Mouse (Mus musculus) urinary bladder, adult 2 months (tissue): ENCODE data around the gene Ostf1. TPM values are rescaled to one million over a fixed set of nuclear protein-coding genes. Genes with fewer than 3 reads are reported as not detected.

Experiments
- DNase-seq: peaks from one replicate; pipeline ENCODE4 v3.0.0; 2022; ENCODE audit warnings: low spot score
- polyA plus RNA-seq: library from polyadenylated mRNA; depleted of rRNA; stranded (reverse); fragments of >200 nt; gene quantifications from 2 replicates; pipeline ENCODE4 v1.2.3, GENCODE M21; 2012; rRNA removed

The Ostf1 gene
- polyA plus RNA-seq: 85.0 and 103 TPM in 2 replicates

DNA sequence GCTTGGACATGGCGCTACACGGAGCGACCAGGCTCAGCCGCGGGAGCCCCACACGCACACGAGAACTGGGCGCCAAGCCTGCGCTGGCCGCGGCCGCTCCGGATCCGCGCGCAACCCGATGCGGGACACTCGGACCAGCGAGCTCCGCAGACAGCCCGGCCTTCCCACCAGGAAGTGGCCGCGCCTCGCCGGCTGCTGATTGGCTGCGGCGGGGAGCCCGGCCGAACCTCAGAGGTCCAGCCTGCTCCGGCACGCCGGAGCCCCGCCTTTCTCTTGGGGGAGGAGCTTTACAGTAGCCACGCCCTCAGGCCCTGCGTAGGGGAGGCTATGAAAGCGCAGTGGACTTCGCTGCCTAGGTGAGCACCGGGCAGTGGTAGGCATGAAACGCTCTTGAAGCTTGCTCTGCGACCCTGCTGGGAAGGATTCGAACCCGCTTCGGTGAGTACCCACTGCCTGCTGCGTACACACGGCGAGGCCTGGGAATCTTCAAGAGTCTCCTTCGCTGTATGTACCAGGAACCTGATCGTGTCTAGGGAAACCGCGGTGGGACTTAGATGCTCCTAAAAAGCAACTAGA, at the start of gene Ostf1, which contains the start of gene Nmrk1:
Gene Ostf1, minus strand, starts transcription at position 180 of the 576 bp plus-strand sequence.
Gene Nmrk1, plus strand, starts transcription at position 307 of the 576 bp plus-strand sequence.
- peak; percentile 97 for DNase-seq

DNA sequence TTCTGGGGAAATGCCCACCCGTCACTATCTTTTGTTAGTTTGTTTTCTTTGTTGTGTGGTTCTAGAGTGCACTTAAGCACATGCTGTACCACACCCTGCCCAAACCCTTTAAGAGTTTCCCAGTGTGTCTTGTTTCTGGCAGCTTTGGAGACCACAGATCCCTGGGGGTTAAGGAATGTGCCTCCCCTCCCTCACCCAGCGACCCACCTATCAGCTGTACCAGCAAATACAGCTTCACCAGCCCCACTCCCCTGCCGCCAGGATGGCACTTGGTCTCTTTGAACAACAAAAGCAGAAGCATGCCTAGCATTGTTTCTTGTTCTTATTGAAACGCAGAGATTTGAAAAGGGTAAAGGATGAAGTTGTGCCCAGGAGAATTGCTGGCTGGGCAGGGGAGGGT, 41.5 kb upstream of the Ostf1 start:
- DNase-seq: no peak

DNA sequence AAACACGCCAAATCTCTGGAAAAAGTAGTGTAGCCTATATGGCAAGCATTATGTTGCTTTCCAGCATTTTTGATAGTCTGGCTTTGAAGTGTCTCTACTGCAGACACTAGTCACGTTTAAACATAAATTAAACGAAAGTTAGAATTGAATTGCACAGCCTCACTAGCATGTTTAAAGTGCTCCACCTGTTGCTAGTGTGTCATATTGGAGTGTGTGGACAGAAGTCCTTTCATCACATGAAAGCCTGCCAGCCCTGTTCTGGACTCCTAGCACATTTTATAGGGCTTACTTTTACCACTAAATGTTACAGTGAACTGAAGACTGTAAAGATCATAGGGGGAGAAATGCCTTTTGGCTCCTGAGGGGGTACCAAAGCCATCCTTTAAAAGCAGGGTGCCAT, 40.9 kb upstream of the Ostf1 start:
- DNase-seq: no peak

DNA sequence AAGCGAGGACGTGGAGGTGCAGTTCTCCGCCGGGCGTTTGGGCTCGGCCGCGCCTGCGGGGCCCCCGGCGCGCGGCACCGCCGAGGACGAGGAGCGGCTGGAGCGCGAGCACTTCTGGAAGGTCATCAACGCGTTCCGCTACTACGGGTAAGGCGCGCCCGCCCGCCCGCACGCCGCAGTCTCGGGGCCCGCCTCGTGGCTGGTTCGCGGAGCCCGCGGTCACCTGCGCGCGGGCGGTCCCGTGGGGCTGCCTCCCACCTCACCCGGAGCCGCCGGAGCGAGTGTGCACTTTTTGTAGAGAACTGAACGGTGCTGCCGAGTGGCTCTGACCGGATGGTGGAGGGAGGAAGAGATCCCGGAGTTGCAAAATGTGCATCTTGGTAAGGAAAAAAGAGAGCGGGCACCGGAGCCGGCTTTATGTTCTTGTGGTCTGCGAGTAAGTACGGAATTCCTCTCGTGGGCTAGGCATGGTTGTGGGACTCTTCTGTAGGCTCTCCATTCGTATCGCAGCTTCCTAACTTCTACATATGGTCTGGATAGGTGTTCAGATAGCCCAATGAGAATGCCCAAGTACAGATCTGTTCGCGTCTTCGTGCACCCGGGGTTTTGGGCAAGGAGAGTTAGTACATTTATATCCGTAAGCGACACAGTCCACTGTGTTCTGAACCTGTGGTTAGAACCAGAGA, 39.6 kb upstream of the Ostf1 start:
- DNase-seq: peak; percentile 47

DNA sequence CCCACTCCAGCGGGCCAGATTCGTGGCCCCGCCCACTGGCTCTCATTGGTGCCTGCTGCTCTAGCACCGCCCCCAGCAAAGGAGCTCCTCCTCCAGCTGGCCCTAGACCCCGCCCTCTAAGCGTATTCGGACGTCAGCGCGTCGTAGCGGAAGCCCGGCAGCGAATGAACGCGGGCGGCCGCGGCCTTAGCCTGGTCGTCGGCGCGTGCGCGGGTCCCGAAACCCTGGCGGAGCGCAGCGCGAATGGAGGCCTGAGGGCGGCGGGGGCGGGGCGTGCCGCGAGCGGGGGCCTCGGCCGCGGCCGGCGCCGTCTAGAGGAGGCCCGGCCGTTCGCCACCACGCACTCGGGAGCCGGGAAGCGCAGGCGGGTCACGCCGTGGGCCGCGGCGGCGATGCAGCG, 39.0 kb upstream of the Ostf1 start, which contains the start of gene Carnmt1:
Gene Carnmt1, plus strand, starts transcription at position 157 of the 400 bp plus-strand sequence.
- DNase-seq: peak; percentile 91

DNA sequence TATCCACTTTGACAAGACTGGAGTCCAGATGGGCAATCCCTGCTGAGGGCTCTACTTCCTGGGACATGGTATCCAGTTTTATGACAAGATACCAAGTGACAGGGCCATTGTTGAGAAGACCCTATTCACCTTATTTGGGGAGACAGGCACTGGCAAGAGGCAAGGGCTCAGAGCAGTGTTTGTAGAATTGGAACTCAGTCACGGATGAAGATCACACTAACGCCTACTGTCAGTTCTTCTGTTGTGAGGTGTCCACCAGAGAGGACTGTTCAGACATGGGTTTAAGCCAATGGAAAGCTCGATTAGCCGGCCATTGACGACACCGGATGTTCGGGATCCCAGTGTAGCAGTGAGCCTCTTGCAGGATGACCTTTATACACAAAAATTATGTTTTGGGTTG, 37.9 kb upstream of the Ostf1 start:
- no peak for DNase-seq

DNA sequence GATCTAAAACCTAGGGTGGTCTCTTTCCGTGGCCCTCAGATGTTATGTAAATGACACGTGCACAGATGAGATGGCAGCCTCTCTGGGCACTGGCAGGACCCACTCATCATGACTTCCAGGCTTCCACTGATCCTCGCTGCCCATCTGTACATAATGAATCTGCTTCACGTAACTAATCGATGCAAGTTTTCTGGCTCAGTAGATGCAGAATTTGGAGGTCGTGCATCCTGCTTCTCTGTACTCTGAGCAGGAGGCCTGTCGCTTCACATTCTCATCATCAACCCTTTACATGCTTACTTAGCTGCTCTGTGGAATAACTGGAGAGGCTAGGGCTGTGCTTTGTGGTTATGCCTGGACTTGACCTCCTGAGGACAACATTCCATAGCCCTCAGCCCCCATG, 35.3 kb upstream of the Ostf1 start:
- DNase-seq: no peak

DNA sequence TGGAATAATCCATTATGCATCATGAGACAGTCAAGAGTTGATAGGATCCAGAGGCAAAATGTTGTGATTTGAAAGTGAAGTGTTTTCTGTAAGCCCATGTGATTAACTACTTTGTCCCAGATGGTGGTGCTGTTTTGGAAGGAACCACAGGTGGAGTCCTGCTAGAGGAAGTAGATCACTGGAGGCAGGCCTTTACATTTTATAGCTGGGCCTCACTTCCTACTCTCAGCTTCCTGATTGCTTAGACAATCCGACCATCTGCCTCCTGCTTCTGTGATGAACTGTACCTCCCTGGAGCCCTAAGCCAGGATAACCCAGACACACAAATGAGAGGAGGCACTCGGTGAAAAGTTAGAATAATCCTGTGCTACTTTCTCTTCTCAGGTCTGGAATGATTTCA, 32.3 kb upstream of the Ostf1 start:
- no peak for DNase-seq

DNA sequence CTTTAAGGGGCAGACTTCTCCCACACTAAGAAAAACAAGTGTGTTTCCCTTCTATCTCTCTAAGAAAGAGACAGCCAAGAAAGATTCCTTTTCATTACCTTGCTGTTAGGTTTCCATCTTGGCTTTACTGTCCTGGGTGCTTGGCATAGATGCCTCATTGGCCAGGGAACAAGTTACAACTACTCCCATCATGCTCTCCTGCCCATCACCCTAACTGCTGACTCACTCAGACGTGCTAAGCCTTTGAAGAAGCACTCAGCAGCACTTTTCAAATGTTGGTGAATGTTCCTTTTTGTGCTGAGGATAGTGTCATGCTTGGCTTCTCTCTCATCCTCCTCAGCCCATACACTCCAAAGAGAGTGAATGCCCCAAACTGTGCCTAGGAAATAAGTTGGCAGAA, 30.1 kb upstream of the Ostf1 start:
- DNase-seq: no peak

DNA sequence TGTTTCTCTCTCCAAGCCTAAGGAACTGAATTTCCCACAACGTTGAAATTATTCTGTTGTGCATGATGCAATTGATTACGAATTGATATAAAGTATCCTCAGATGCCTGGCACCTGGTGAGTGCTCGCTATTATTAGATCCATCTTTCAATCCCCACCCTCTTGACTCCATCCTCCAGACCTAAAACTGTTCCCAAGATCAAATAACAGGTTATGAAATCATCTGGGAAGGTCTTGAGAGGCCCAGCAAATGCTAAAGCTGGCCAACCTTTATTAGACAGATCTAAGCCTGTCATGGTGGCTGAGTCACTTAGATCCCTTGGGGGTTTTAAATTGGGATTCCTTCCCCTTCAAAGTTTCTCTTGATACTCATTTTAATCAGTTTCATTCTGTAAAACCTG, 28.8 kb upstream of the Ostf1 start:
- DNase-seq: no peak

DNA sequence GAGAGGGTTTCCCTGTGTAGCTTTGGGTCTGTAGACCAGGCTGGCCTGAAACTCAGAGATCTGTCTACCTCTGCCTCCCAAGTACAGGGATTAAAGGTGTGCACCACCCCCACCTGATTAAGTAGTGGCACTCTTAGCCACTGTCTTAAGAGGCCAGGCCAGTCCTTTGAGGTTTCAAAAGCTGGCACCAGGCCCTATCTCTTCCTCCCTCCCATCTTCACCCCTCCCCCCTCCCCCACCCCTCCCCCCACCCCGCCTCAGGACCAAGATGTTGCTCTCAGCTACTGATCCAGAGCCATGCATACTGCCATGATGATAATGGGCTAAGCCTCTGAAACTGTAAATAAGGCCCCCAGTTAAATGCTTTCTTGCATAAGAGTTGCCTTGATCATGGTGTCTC, 27.7 kb upstream of the Ostf1 start:
- DNase-seq: no peak

DNA sequence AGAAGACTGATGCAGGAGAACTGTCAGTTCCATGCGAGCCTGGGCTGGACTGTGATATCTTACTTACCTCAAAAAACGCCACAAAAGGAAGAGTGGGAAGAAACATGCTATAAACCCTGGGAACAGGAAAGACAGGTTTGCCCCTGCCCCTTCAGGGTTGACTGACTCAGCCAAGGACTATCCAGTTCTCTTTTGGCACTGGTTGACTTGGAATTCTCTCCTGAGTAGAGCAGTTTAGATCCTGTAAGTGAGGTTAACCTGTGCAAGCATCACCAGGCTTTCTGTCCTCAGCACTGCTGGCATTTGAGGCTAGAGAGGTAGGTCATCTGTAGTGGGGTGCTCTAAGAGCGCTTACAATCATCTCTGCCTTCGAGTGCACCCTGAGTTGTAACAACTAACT, 26.9 kb upstream of the Ostf1 start:
- no peak for DNase-seq

DNA sequence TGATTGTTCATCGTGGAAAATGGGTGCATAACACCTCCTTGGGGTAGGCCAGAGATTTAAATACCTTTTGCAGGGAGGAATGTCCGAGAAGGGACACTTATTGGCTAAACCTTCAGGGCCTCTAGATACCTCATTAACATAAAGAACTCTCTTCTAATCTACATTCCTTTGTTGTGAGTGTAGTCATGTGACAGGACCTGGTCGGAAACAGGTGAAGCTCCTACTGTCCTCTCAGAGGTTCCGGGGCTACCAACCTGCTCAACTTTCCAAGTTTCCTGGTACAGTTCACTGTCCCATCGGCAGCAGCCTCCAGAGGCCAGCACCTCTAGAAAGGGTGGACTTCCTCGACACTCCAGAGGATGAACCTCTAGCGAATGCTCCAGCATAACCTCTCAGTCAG, 24.4 kb upstream of the Ostf1 start:
- DNase-seq: no peak

DNA sequence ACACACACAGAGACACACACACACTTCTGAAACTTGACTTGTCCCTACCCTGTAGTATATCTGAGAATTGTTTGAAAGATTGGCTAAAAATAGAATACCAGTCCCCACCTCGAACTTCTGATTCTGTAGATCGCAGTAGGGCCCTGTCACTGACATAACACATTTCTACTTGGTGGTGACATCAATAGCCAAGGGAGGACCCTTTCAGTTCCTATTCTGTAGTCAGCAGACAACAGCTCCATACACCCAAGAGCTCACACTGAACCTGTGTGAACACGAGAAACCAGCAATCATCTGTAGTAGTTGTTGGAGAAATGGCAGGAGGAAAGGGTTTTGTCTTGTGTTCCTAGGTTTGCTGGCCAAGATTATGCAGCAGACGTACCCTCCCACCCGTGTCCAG, 23.4 kb upstream of the Ostf1 start:
- no peak for DNase-seq

DNA sequence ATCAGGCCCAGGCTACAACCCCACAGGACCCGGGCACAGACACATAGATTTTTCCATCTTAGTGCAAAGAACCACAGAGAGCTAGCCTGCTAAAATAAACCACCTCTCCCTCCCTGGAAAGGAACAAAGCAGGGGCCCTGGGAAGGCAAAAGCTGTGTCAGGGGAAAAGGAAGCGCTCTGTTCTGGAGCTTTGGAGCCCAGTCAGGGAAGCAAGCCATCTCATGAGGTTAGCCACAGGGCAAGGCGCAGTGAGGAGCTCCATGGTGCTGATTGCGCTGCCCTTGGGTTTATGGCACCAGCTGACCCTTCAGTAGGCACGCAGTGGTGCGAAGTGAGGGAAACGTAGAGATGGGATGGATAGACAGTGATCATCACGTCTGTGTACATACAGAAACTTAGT, 22.7 kb upstream of the Ostf1 start:
- no peak for DNase-seq

DNA sequence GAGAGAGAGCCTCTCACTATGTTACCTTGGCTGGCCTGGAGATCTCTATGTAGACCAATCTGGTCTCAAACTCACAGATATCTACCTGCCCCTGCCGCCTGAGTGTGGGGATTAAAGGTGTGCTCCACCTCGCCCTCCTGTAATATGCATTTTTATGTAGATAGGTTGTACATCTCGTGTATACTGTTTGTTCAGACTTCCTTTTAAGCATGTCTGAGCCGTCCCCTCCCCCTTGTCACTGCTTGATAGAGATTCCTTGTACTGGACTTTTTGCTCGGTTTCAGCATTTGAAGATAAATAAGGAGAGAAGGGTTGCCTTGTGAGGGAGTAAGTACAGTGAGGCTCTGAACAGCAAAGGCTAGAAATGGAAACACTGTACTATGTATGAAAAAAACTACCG, 21.4 kb upstream of the Ostf1 start:
- DNase-seq: no peak

DNA sequence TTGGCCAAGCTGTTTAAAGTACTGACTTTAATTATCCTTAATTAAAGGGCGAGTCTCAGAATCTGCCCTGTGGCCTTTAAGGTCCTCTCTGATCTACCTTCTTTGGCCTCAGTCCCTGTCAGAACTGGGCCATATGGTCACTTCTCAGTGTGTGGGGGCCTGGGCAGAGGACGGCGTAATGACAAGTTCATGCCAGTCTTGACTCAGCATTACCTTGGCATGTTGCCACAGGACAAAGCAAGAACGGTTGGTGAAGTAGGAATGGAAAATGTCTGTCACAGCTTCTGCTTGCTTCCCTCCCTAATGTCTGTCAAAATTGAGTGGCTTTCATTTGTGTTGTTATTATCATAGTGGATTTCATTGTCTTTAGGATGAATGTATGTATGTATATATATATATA, 21.0 kb upstream of the Ostf1 start:
- no peak for DNase-seq

DNA sequence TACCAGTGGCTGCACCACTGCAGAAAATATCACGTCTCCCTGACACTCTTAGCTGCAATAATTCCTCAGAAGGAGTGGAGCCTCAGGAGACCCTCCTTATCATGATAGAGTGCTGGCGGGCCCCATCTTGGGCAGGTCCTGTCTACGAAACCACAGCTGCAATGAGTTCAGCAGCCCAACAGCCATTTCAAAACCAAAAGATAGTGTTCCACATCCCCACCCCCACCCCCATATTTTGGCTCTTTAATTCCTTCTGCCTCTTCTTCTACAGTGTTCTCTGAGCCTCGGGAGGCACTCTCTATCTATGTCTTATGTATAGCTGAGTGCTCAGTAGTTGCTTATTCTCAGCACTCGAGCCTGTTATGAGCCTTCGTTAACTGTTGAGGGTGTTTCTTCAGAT, 18.9 kb upstream of the Ostf1 start:
- no peak for DNase-seq

DNA sequence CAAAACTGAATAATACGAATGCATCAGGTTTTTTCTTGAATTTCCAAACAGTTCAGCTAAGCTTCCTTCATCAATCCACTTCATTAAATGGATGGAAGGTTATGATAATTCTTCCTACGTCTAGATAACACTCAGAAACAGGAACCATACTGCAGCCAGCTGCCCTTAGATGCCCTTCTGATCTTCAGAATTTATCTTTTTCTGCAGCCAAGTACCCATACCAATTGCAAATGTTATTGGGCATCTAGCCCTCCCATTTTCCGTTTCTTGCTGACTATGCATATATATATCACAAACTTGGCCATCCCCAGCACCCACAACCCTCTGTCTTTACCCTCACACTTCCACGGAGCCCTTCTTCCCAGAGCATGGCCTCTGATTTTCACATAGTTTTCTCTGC, 18.3 kb upstream of the Ostf1 start:
- DNase-seq: no peak

DNA sequence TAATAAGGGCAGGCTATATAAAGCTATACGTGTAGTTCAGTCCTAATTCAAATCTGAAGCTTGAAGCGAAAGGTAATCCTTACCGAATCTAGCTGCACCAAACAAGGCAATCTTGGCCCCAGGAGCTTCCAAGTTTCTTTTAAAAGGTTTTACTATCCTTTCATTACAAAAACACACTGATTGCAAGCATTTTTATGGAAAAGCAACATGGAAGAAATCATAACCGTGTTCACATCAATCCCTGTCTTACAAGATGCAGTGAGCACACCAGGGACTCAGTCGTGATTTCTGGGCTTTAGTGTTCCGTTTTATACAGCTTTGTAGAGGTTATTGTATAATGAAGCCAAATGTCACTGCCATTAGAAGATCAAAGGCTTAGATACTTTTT, 16.9 kb upstream of the Ostf1 start:
- no peak for DNase-seq

DNA sequence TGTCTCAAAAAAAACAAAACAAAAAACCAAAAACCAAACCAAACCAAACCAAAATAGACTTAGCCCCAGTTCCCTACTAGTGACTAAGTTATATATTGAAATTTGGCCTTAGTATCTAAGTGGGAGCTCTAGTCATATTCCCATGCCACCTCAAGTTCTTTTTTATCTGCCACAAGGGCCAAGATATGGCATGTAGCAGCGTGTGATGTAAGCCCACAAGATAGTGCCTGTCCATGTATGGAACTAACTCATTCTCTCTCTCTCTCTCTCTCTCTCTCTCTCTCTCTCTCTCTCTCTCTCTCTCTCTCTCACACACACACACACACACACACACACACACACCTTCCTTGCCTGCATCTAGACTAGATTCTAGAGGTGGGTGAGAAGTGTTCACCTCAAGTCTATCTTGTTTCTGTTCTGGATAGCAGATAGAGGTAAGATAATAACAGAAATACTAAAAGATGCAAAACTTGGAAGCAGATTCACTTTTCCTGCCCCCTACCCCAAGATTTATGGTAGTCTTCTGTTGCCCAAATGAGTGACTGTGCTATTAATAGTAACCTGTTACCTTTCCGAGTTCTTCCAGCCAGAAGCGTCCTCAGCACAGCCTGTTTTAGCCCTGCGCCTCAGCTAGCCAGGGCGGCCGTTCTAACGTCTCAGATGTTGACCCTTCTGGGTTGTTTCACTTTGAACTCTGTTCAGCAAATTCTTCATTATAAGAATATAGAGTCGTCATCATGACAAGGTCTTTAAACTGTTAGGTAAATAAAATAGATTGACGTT, 16.3 kb upstream of the Ostf1 start:
- DNase-seq: no peak

DNA sequence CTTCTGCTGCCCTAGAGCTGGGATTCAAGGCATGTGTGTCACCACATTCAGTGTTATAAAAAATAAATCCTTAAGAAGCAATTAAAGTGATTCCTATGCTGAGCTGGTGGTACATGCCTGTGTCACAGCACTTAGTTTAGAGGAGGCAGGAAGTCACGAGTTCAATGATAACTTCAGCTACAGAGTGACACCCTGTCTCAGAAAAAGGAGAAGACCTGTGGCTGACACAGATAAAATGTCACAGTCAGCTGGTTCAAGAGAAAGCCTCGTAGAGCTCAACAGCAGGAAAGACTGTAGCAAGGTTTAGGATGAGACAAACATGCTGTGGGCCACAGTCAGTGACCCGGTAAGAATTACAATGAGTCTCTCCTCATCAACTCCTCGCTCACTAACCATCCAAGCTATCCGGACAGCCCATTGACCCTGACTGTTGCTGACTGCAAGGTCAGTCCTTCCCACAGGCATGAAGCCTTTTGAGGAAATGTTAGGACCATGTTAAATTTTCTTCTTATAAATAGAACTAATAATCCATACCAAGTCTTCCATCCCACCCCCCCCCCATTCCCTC, 15.3 kb upstream of the Ostf1 start:
- no peak for DNase-seq

DNA sequence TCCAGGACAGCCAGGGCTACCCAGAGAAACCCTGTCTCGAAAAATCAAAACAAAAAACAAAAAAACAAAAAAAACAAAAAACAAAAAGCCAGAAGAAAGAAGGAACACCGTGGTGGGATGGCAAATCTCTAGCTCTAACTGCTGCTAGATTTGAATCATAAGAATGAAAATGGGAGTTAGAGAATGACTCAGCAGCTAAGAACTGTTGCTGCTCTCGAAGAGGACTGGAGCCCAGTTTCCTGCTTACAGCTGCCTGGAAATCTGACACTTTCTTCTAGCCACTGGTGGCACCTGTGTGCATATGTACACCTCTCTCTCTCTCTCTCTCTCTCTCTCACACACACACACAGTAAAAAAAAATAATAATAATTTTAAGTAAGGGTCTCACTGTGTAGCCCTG, 14.8 kb upstream of the Ostf1 start:
- DNase-seq: no peak
